Mouse (Mus musculus) E14TG2a.4 (cell line): ENCODE measurements at regions not wholly inside any gene's neighbourhood (a gene's known extent, or its start where the extent isn't known, plus 50 kb on each side); places are given as distances from the start of the nearest gene placed in this dataset.

Experiments
- H3K27me3 ChIP-seq: 2 replicates; pipeline ENCODE4 v1.6.1; 2014; ENCODE audit warnings: low read length, control low read depth; ENCODE audit not compliant: insufficient read depth
- H3K36me3 ChIP-seq: 2 replicates; pipeline ENCODE4 v1.6.1; 2014; ENCODE audit warnings: low read length, control low read depth; ENCODE audit not compliant: insufficient read depth
- H3K4me1 ChIP-seq: replicated peaks from 2 replicates; pipeline ENCODE4 v1.6.1; 2014; ENCODE audit warnings: low read depth, low read length, control low read depth
- H3K4me3 ChIP-seq: replicated peaks from 2 replicates; pipeline ENCODE4 v1.5.1; 2014; ENCODE audit warnings: mild to moderate bottlenecking, low read length
- H3K9me3 ChIP-seq: 2 replicates; pipeline ENCODE4 v1.6.1; 2014; ENCODE audit warnings: low read length, control low read depth
- CTCF ChIP-seq: conservative IDR thresholded peaks from 2 replicates; pipeline ENCODE4 v1.5.1; 2014; ENCODE audit warnings: low read length
- NANOG ChIP-seq: IDR thresholded peaks from 2 replicates; pipeline ENCODE4 v1.6.1; 2014; ENCODE audit warnings: borderline replicate concordance, low read length, mixed read lengths
- POU5F1 ChIP-seq: IDR thresholded peaks from 2 replicates; pipeline ENCODE4 v1.6.1; 2014; ENCODE audit warnings: low read length, borderline replicate concordance

GRCm38 (mm10) chr13:110485515-110485914, 90.7 kb downstream of the Plk2 start:
- TF ChIP-seq POU5F1 (no peak), CTCF (no peak), NANOG (no peak)
- no peaks in the 10 kb centered on the region for H3K4me1 ChIP-seq
- no peaks in the 10 kb centered on the region for H3K36me3 ChIP-seq
- no peaks in the 10 kb centered on the region for H3K27me3 ChIP-seq
- H3K9me3 ChIP-seq, result no peaks in the 10 kb centered on the region
- H3K4me3 ChIP-seq, result no peak overlapping the region

DNA sequence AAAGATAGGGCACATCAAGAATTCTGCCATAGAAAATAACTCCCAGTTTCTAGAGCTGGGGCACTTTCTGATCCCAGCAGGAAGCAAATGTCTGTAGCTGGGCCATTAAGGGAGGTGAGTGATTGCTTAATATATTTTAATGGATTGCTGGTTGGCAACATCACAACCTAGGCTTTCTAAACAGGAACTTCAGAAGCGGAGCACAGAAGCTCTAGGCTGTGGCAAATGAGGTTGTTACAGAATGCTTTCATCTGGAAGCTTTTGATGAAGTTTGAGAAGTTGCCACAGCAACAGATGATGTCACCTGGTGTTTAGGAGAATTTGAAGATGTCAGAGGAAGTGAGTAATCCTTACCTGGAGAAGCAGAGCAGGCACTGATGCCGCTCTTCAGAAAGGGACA, 95.3 kb downstream of the Plk2 start:
- Histone ChIP-seq H3K36me3 (no peaks in the 10 kb centered on the region), H3K9me3 (no peaks in the 10 kb centered on the region), H3K4me1 (no peaks in the 10 kb centered on the region), H3K27me3 (no peaks in the 10 kb centered on the region), H3K4me3 (no peak overlapping the region)
- TF ChIP-seq NANOG, result no peak
- no peak for TF ChIP-seq POU5F1
- no peak for TF ChIP-seq CTCF

DNA sequence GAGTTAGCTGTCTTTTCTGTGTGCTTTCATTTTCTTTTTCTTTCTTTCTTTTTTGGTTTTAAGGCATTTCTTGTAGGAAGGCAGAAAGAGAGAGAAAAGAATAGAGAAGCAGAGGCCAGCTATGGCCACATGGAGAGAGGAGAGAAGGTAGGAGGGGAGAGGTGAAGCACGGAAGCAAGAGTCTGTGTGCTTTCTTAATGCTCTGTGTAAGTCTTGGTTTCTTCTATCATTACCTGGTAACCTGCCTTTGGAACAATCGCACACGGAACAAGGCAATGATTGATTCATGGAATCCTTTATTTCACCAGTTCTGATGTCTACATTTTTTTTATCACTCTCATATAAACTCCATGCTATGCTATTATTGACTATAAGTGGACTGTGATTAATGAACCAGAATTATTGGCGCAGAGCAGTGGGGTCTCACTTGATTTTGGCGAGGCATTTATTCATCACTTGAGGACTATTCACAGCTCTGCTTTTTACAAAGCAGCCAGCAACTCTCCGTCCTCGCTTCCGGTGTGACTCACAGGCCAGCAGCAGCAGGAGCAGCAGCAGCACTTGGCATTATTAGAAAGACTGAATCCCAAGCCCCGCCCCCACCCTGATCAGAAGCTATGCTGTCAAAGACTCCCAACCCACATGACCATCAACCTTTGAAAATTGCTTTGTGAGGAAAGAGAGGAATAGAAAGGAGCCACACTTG, 97.6 kb downstream of the Plk2 start:
- H3K27me3 ChIP-seq, result no peaks in the 10 kb centered on the region
- TF ChIP-seq NANOG (no peak), POU5F1 (no peak), CTCF (no peak)
- H3K9me3 ChIP-seq, result no peaks in the 10 kb centered on the region

GRCm38 (mm10) chr13:110493002-110493552, 98.2 kb downstream of the Plk2 start:
- TF ChIP-seq NANOG, result no peak
- TF ChIP-seq POU5F1, result no peak
- TF ChIP-seq CTCF, result no peak
- Histone ChIP-seq H3K36me3 (no peaks in the 10 kb centered on the region), H3K4me3 (no peak overlapping the region), H3K4me1 (no peaks in the 10 kb centered on the region), H3K9me3 (no peaks in the 10 kb centered on the region), H3K27me3 (no peaks in the 10 kb centered on the region)

More for the DNA sequence above, 97.6 kb downstream of the Plk2 start:
- H3K4me1 ChIP-seq, result no peaks in the 10 kb centered on the region
- no peak overlapping the region for H3K4me3 ChIP-seq
- H3K36me3 ChIP-seq, result no peaks in the 10 kb centered on the region

DNA sequence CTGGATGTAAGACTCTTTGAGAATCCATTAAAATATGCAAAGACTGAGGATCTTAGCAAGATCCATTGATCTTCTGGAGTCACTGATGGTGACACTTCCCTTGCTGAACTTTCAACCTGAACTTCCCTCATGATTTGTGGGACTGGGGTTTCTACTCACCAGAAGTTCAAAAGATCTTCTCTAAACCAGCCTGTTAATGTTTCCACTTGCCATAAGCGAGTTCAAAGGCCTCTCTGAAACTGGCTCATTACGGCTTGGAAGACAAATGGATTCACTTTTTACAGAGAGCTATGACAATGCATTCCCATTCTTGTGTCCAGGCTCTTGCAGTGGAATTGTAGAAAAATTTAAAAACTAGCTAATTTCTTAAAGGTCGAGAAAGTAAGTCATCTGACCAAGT, 102.6 kb downstream of the Plk2 start:
- H3K4me1 ChIP-seq, result no peaks in the 10 kb centered on the region
- H3K27me3 ChIP-seq, result no peaks in the 10 kb centered on the region
- H3K4me3 ChIP-seq, result no peak overlapping the region
- H3K36me3 ChIP-seq, result no peaks in the 10 kb centered on the region
- H3K9me3 ChIP-seq, result 0 out of 2 replicates have a peak, but pooled peaks cover 4% of the 10 kb centered on the region
- TF ChIP-seq POU5F1 (no peak), CTCF (no peak), NANOG (no peak)

DNA sequence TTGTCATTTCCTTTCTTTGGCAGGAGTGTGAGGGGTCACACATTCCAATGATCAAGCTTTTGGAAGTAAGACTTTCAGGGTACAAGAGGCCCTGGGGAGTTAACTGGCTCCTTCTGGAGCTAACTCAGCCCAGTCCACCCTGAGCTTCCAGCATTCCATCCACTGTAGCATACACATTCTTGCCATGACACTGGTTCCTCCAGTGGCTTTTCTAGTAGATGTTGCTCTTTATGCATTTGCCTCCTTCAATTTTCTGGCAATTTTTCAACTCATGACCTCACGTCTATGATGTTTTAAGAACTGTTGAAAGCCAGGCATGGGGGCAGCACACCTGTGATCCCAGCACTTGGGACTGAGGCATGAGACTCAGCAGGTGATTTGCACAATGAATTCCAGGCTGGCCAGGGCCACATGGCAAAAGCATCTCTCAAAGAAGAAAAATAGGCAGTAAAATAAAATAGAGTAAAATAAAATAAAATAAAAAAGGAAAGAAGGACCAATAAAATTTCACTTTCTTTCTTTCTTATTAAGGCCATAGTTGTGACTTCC, 113.0 kb downstream of the Plk2 start:
- Histone ChIP-seq H3K27me3 (no peaks in the 10 kb centered on the region), H3K4me3 (no peak overlapping the region), H3K9me3 (no peaks in the 10 kb centered on the region), H3K4me1 (no peaks in the 10 kb centered on the region), H3K36me3 (no peaks in the 10 kb centered on the region)
- no peak for TF ChIP-seq NANOG
- TF ChIP-seq CTCF, result no peak
- no peak for TF ChIP-seq POU5F1

DNA sequence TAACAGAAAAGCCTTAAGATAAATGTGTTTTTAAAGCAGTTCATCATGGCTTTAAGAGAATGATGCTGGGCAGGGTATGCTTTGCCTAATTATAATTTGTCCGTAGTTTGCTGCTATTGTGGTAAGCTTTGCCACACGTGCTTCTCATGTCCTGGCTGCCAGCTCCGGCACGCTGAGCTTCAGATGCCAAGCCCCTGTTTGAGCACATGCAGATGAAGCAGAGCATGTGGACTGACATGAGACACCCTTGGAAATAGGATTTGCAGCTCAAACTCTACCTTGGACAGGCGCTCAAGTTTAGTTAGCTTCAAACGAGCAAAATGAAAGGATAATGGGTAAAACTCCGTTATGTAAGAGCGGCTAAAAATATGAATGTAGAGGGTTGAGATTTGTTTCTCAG, 123.1 kb downstream of the Plk2 start:
- TF ChIP-seq POU5F1 (no peak), NANOG (no peak), CTCF (no peak)
- no peak overlapping the region for H3K4me3 ChIP-seq
- H3K27me3 ChIP-seq, result no peaks in the 10 kb centered on the region
- H3K4me1 ChIP-seq, result no peaks in the 10 kb centered on the region
- no peaks in the 10 kb centered on the region for H3K9me3 ChIP-seq
- H3K36me3 ChIP-seq, result no peaks in the 10 kb centered on the region

GRCm38 (mm10) chr13:110522974-110523373, 128.1 kb downstream of the Plk2 start:
- TF ChIP-seq NANOG (no peak), POU5F1 (no peak), CTCF (no peak)
- H3K36me3 ChIP-seq, result no peaks in the 10 kb centered on the region
- H3K27me3 ChIP-seq, result no peaks in the 10 kb centered on the region
- H3K9me3 ChIP-seq, result no peaks in the 10 kb centered on the region
- no peak overlapping the region for H3K4me3 ChIP-seq
- H3K4me1 ChIP-seq, result no peaks in the 10 kb centered on the region

GRCm38 (mm10) chr13:110527681-110528080, 132.8 kb downstream of the Plk2 start:
- Histone ChIP-seq H3K4me3 (no peak overlapping the region), H3K27me3 (no peaks in the 10 kb centered on the region), H3K36me3 (no peaks in the 10 kb centered on the region), H3K4me1 (no peaks in the 10 kb centered on the region), H3K9me3 (no peaks in the 10 kb centered on the region)
- TF ChIP-seq CTCF (no peak), POU5F1 (no peak)
